Mouse (Mus musculus): ENCODE results near the gene Plcd4.

Plcd4 gene

GRCm38 (mm10) chr1:74600501-74601266 is 58.0 kb downstream of the Plcd4 start:
- no peak for DNase-seq (ENCODE audit: low read depth)

DNA sequence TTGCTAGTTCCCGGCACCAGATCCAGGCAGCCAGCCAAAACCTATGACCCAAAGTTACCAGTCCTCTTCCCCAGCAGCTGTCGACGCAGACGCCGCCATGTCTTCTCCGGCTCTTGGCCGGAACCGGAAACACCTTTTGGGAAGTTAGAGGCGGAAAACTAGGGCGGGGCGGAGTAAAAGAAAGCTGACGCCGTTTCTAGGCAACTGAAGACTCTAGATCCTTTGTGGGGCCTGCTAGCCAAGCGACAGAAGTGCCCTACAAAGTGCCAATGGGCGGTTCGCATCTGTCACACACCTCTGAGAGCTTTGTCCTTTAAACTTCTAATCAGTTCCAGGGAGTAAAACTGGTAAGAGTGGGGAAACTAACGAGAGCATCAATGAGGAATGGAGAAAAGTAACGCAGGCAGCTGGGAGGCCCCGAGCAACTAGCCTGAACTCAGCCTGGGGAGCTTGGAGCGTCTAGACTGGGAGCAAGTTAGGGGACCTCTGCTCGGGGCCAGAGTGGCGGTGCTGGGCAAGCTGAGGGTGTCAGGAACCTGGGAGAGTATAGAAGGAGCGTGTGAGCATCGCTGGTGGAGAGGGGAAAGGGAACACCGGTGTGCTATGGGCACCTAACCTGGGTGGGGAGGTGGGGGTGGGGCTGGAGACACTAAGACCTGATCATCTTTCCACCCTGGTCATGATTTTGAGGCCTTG is 58.7 kb downstream of the Plcd4 start, which contains the start of the genes Rnf25 and Stk36:
TSS of gene Rnf25 (minus strand) at position 131 of the 696 bp plus-strand sequence.
TSS of gene Stk36 (plus strand) at position 179 of the 696 bp plus-strand sequence.
- peak; percentile 90 for DNase-seq (ENCODE audit: low read depth)
